Mouse (Mus musculus) NIH3T3 (cell line): ENCODE results near the gene Mat1a.

Experiments used
- DNase-seq: peaks from one replicate; pipeline ENCODE4 v3.0.0-alpha.2; 2012; ENCODE audit warnings: low read depth

Mat1a gene

GRCm38 (mm10) chr14:41140686-41141085, 35.9 kb downstream of the Mat1a start:
- DNase-seq: no peak

GRCm38 (mm10) chr14:41146035-41146434, 41.2 kb downstream of the Mat1a start:
- DNase-seq: no peak

- DNase-seq: no peak
These were observed 42.1 kb downstream of the Mat1a start for GRCm38 (mm10) chr14:41146922-41147321.

- no peak for DNase-seq
These were observed 42.5 kb downstream of the Mat1a start for GRCm38 (mm10) chr14:41147356-41147755.

GRCm38 (mm10) chr14:41151220-41151898, 46.5 kb downstream of the Mat1a start, which contains the start of gene Mbl1:
Gene Mbl1, plus strand, starts transcription at chr14:41151458.
- DNase-seq: no peak

GRCm38 (mm10) chr14:41160076-41160475, 55.2 kb downstream of the Mat1a start:
- DNase-seq: no peak

GRCm38 (mm10) chr14:41160743-41161142, 55.9 kb downstream of the Mat1a start:
- DNase-seq: no peak

GRCm38 (mm10) chr14:41162663-41163062, 57.8 kb downstream of the Mat1a start:
- DNase-seq: peak; percentile 65

GRCm38 (mm10) chr14:41167278-41167677, 62.4 kb downstream of the Mat1a start:
- peak; percentile 6 for DNase-seq

GRCm38 (mm10) chr14:41168567-41168966, 63.7 kb downstream of the Mat1a start:
- DNase-seq: no peak

GRCm38 (mm10) chr14:41170514-41170913, 65.7 kb downstream of the Mat1a start:
- DNase-seq: no peak
